Mouse (Mus musculus): ENCODE data around the gene Grk4. TPM values are rescaled to one million over a fixed set of nuclear protein-coding genes. Genes with fewer than 3 reads are reported as not detected.
A peak's percentile ranks its signal among the peaks of the same experiment; 100 is the strongest.

Grk4 gene
- polyA plus RNA-seq, 1 experiment from 2014 or later = 1.6 TPM

DNA sequence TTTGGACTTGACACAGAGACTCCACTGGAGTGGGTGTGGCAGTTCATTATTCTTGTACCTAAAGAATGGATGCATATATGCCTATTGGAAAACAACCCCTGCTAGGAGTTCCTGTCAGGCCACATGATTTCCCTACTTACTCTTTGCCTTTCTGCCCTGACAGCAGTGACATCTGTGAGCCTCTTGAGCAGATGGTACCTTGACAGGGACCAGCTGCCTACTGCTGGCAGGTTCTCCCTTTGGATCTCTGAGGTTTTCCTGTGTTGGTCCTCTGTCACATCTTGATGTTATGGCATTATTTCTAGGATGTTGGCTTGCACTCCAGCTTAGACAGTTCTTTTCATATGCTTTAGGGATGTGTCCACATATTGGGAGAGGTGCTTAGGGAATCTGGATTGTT, 69.0 kb downstream of the Grk4 start:
- Histone ChIP-seq H3K4me3 (no peak overlapping the region), H3K36me3 (no peaks in the 10 kb centered on the region), H3K4me1 (no peaks in the 10 kb centered on the region), H3K4me2 (replicated peaks) (no peak overlapping the region), H3K27me3 (replicated peaks) (no peaks in the 10 kb centered on the region), H3K27ac (no peak overlapping the region), H3K9me3 (no peaks in the 10 kb centered on the region), H3K9ac (no peak overlapping the region)
- no peak for ATAC-seq (ENCODE audit: low FRiP score, low read depth)

DNA sequence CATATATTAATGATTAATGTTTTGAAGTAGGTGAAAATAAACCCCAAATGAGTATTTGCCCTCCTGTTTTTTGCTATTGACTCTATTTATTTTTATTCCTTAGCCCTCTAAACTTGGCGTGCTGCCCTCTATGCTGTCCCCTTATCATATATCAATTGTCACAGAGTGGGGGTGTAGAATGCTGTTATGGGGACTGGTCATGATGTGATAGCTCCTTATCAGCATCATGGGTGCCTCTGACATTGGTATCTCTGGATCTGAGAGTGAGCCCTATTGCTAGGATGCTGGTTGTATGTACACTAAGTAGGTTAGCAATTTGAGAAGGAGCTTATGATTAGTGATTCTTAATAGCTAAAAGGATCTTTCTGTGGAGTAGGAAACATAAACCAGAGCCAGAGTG, 70.1 kb downstream of the Grk4 start:
- Histone ChIP-seq H3K27me3 (replicated peaks) (no peaks in the 10 kb centered on the region), H3K36me3 (no peaks in the 10 kb centered on the region), H3K27ac (no peak overlapping the region), H3K9ac (no peak overlapping the region), H3K4me1 (no peaks in the 10 kb centered on the region), H3K9me3 (no peaks in the 10 kb centered on the region), H3K4me3 (no peak overlapping the region), H3K4me2 (replicated peaks) (no peak overlapping the region)
- no peak for ATAC-seq (ENCODE audit: low FRiP score, low read depth)
- 68% methylated on average over 1 of the region's 1 CpGs for WGBS

DNA sequence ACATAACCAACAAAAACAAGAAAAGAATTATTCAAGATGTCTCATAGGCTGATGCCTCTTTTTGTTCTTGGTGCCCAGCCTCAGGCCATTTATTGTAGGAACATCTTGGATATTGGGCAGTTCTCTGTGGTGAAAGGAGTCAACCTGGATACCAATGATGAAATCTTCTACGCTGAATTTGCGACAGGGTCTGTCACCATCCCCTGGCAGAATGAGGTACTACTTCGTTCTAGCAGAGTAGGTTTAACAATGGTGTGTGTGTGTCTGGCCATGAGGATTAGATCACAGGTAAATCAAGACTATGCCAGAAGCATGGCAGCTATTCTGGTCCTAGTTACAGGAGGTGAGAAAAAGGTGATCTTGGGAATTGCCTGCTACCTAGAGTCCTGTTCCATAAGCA, 91.3 kb downstream of the Grk4 start:
- no peaks in the 10 kb centered on the region for H3K27me3 ChIP-seq (replicated peaks)
- no peak overlapping the region for H3K9ac ChIP-seq
- ATAC-seq (ENCODE audit: low FRiP score, low read depth) = no peak
- H3K4me1 ChIP-seq = no peaks in the 10 kb centered on the region
- H3K9me3 ChIP-seq = no peaks in the 10 kb centered on the region
- no peak overlapping the region for H3K4me3 ChIP-seq
- H3K36me3 ChIP-seq = no peaks in the 10 kb centered on the region
- H3K27ac ChIP-seq = no peak overlapping the region
- no peak overlapping the region for H3K4me2 ChIP-seq (replicated peaks)
- WGBS = 62% methylated on average over 3 of the region's 3 CpGs

DNA sequence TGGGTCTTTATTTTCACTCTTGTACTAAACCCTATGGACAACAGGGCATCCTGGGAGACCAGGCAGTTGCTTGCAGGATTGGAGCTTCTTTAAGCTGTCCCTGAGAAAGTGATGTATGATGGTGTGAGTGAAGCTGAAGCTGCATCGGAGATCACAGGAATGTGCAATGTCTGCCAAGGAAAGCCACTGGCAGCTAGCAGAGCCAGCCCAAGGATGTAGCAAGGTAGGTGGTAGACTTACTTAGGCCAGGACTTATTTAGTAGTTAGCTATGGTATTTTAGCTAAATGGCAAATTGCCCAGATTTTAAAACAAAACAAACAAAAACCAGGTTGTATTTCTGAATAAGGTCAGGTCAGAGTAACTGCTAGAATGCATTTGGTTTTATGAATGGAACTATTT, 98.6 kb downstream of the Grk4 start:
- no peak overlapping the region for H3K9ac ChIP-seq
- H3K4me3 ChIP-seq = no peak overlapping the region
- H3K9me3 ChIP-seq = no peaks in the 10 kb centered on the region
- H3K4me1 ChIP-seq = peaks cover 13% of the 10 kb centered on the region
- no peak overlapping the region for H3K4me2 ChIP-seq (replicated peaks)
- ATAC-seq (ENCODE audit: low FRiP score, low read depth) = no peak
- no peak overlapping the region for H3K27ac ChIP-seq
- WGBS = 80% methylated on average over 1 of the region's 1 CpGs
- H3K27me3 ChIP-seq (replicated peaks) = no peaks in the 10 kb centered on the region
- H3K36me3 ChIP-seq = no peaks in the 10 kb centered on the region

DNA sequence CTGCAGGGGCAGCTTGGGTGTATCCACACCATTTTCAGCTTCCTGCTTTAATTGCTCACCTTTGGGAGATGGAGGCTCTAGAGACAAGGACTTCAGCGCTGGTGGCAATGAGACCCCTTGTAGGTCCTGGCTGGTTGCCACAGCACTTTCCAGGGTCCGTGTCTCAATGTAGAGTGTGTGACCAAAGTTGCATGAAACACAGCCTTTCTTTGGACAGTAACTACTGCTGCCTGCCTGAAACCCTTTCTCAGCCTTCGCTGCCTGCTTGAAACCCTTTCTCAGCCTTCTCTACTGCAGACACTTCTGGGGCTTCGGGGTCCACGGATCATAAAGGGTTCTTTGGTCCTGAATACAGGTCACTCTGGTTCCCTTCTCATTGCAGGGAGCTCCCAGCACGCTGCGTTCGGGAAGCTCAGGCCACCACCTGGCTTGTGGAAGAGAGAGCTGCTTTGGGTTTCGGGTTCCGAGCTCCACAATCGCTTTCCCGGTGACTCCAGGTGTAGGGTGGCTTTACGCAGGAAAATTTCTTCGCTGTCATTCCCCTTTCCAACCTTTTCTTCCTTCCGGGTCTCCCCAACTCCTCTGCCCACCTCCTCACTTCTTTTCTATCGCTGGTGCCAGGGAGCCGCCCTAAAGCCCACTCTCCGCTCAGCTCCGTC, 100.8 kb downstream of the Grk4 start:
- Histone ChIP-seq H3K9me3 (no peaks in the 10 kb centered on the region), H3K9ac (peak overlapping the region; percentile 89), H3K4me3 (peak overlapping the region; percentile 95), H3K4me1 (peaks cover 13% of the 10 kb centered on the region), H3K27ac (0 out of 2 replicates have a peak overlapping the region, but pooled peaks have one; percentile 83), H3K36me3 (no peaks in the 10 kb centered on the region), H3K27me3 (replicated peaks) (no peaks in the 10 kb centered on the region), H3K4me2 (replicated peaks) (peak overlapping the region; percentile 86)
- ATAC-seq (ENCODE audit: low FRiP score, low read depth) = peak; percentile 38; the same call in 1 of the 2 replicates
- 1% methylated on average over 19 of the region's 19 CpGs for WGBS

DNA sequence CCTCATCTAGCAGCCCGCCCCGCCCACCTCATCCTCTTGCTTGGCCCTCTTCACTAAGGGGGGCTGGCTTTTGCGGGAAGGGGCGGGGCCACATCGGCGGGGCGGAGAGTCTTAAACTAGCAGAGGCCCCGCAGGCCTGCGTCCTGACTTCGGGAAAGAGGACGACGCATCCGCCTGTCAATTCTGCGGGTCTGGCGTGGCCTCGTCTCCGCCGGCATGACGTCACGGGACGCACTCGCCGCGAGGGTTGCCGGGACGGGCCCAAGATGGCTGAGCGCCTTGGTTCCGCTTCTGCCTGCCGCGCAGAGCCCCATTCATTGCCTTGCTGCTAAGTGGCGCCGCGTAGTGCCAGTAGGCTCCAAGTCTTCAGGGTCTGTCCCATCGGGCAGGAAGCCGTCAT, 101.3 kb downstream of the Grk4 start, which contains the start of gene Htt:
Htt (plus strand) TSS at position 232 of the 400 bp plus-strand sequence.
- Histone ChIP-seq H3K9ac (peak within 1 kb of the TSS; percentile 89), H3K9me3 (no peaks in the 10 kb centered on the region), H3K4me2 (replicated peaks) (peak within 1 kb of the TSS; percentile 86), H3K36me3 (no peaks in the 10 kb centered on the region), H3K4me1 (peaks cover 13% of the 10 kb centered on the region), H3K27me3 (replicated peaks) (no peaks in the 10 kb centered on the region), H3K4me3 (peak within 1 kb of the TSS; percentile 95), H3K27ac (peak within 1 kb of the TSS; percentile 83)
- under 1% methylated on average over 35 of the region's 35 CpGs for WGBS
- peak; percentile 99 for ATAC-seq (ENCODE audit: low FRiP score, low read depth)

DNA sequence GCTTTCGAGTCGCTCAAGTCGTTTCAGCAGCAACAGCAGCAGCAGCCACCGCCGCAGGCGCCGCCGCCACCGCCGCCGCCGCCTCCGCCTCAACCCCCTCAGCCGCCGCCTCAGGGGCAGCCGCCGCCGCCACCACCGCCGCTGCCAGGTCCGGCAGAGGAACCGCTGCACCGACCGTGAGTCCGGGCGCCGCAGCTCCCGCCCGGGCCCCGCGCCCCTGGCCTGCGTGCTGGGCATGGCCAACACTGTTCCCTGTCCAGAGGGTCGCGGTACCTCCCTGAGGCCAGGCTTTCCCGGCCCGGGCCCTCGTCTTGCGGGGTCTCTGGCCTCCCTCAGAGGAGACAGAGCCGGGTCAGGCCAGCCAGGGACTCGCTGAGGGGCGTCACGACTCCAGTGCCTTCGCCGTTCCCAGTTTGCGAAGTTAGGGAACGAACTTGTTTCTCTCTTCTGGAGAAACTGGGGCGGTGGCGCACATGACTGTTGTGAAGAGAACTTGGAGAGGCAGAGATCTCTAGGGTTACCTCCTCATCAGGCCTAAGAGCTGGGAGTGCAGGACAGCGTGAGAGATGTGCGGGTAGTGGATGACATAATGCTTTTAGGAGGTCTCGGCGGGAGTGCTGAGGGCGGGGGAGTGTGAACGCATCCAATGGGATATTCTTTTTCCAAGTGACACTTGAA, 101.9 kb downstream of the Grk4 start:
- Histone ChIP-seq H3K36me3 (no peaks in the 10 kb centered on the region), H3K9ac (peak overlapping the region; percentile 89), H3K4me2 (replicated peaks) (peak overlapping the region; percentile 86), H3K4me3 (peak overlapping the region; percentile 95), H3K4me1 (peaks cover 13% of the 10 kb centered on the region), H3K27ac (peak overlapping the region; percentile 83), H3K27me3 (replicated peaks) (no peaks in the 10 kb centered on the region), H3K9me3 (no peaks in the 10 kb centered on the region)
- peak; percentile 77 for ATAC-seq (ENCODE audit: low FRiP score, low read depth)
- WGBS = under 1% methylated on average over 52 of the region's 54 CpGs

DNA sequence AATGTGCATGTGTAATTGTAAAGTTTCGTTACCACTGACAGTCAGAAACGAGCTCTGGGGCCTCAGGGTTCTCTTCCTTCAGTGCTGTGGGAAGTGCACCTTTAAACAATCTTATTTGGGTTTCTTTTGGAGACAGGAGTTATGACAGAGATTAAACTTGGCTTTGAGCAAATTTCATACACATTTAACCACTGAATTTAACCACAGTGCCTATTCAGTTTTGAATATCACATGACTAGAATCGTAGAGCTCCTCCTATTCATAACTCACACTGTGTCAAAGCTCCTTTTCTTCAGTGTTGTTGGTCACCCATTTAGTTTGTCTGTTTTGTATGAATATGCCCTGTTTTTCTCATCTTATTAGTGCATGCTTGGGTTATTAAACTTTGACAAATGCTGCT, 111.6 kb downstream of the Grk4 start:
- Histone ChIP-seq H3K9me3 (no peaks in the 10 kb centered on the region), H3K27ac (no peak overlapping the region), H3K4me1 (no peaks in the 10 kb centered on the region), H3K9ac (no peak overlapping the region), H3K27me3 (replicated peaks) (no peaks in the 10 kb centered on the region), H3K4me3 (no peak overlapping the region), H3K4me2 (replicated peaks) (no peak overlapping the region), H3K36me3 (no peaks in the 10 kb centered on the region)
- 94% methylated on average over 3 of the region's 3 CpGs for WGBS
- no peak for ATAC-seq (ENCODE audit: low FRiP score, low read depth)

DNA sequence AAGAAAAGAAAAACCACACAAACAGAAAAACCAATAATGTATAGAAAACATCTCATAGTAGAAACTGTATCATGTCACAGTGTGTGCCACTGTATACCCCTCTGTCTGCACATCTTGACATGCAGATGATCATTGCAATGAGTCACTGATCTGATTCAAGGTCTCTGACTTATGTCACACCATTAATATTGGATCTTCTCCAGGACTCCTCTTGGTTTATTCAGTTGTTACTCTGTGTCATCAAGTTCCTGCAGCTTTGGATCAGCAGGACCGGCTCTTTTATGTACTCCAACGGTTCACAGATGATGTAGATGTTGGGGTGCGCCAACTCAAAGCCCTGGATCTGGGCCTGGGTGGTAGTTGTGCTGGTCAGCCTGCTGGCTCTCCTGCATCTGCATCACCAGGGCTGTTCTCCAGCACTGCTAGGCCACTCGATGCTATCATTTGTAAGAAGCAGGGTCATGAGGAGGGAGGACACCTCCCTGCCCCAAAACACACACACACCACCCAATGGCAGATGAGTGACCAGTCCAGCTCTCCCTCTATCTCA, 112.6 kb downstream of the Grk4 start:
- 97% methylated on average over 4 of the region's 4 CpGs for WGBS
- Histone ChIP-seq H3K4me2 (replicated peaks) (no peak overlapping the region), H3K27me3 (replicated peaks) (no peaks in the 10 kb centered on the region)

DNA sequence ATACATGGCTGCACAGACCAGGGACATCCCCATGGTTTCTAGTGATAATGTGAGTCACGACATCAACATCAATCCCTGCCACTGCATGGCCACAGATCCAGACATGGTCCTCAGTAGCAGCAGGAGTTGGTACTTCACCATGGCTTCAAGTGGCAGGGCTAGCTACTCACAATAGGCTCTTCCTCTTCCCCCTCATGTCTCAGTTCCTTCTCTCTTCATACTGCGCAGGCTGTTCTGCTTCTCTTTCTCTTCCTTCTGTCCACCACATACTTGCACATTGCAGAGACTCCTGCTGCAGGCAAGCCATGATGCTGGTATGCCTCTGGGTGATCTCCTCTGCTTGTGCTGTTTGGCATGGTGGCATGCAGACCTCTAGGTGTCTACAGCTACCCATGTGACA, 113.2 kb downstream of the Grk4 start:
- ATAC-seq (ENCODE audit: low FRiP score, low read depth) = no peak
- no peak overlapping the region for H3K27ac ChIP-seq
- no peaks in the 10 kb centered on the region for H3K36me3 ChIP-seq
- no peak overlapping the region for H3K4me2 ChIP-seq (replicated peaks)
- no peaks in the 10 kb centered on the region for H3K27me3 ChIP-seq (replicated peaks)
- H3K9me3 ChIP-seq = no peaks in the 10 kb centered on the region
- WGBS = 96% methylated on average over 2 of the region's 2 CpGs
- no peak overlapping the region for H3K4me3 ChIP-seq
- H3K9ac ChIP-seq = no peak overlapping the region
- no peaks in the 10 kb centered on the region for H3K4me1 ChIP-seq

More for the DNA sequence above, 112.6 kb downstream of the Grk4 start:
- H3K27ac ChIP-seq = no peak overlapping the region
- ATAC-seq (ENCODE audit: low FRiP score, low read depth) = no peak
- no peaks in the 10 kb centered on the region for H3K9me3 ChIP-seq
- no peaks in the 10 kb centered on the region for H3K4me1 ChIP-seq
- H3K36me3 ChIP-seq = no peaks in the 10 kb centered on the region
- H3K4me3 ChIP-seq = no peak overlapping the region
- H3K9ac ChIP-seq = no peak overlapping the region

DNA sequence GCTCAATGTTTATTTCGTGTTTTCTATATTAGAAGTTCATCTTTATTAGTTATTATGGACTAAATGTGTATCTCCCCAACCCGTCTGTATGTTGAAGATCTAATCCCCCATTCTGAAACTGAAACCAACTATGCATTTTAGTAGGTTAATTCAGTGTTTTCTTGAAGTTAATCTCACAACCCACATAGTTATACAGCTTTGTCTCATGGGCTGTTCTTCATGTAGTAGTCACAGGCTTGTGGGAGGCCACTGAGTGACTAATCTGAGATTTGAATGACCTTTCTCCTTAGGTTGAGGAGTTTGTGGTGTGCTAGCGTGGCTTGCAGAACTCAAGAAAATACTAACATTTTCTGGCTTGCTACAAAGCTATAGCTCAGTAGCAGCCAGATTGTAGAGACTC, 124.8 kb downstream of the Grk4 start:
- peaks cover 29% of the 10 kb centered on the region for H3K36me3 ChIP-seq
- H3K27me3 ChIP-seq (replicated peaks) = no peaks in the 10 kb centered on the region
- no peak overlapping the region for H3K27ac ChIP-seq
- no peak overlapping the region for H3K4me2 ChIP-seq (replicated peaks)
- 96% methylated on average over 3 of the region's 3 CpGs for WGBS
- no peak overlapping the region for H3K4me3 ChIP-seq
- H3K9ac ChIP-seq = no peak overlapping the region
- no peak for ATAC-seq (ENCODE audit: low FRiP score, low read depth)
- no peaks in the 10 kb centered on the region for H3K4me1 ChIP-seq
- H3K9me3 ChIP-seq = no peaks in the 10 kb centered on the region

DNA sequence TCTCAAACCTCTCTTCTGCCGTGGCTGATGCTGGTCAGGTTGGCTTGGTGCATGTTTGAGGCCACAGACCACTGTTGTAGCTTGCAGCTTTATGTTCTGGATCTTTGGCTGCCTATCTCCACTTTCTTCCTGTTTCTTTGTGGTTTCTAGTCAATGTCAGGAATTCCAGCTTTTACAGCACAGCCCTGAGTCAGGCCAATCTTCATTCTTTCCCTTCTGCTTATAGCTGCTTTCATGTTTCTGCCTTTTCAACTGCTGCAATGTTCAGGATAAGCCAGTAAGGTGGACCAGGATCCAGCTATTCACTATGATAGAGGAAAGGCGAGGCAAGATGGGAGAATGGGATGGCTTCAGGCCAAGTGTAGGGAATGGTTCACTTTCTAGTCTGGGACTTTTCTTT, 131.0 kb downstream of the Grk4 start:
- WGBS = 82% methylated on average over 2 of the region's 2 CpGs
- no peaks in the 10 kb centered on the region for H3K4me1 ChIP-seq
- no peaks in the 10 kb centered on the region for H3K9me3 ChIP-seq
- no peak overlapping the region for H3K4me3 ChIP-seq
- no peak overlapping the region for H3K9ac ChIP-seq
- H3K4me2 ChIP-seq (replicated peaks) = no peak overlapping the region
- H3K27ac ChIP-seq = no peak overlapping the region
- ATAC-seq (ENCODE audit: low FRiP score, low read depth) = no peak
- peaks cover 37% of the 10 kb centered on the region for H3K36me3 ChIP-seq
- no peaks in the 10 kb centered on the region for H3K27me3 ChIP-seq (replicated peaks)
